Mouse (Mus musculus): Measurements from ENCODE around the gene Tdrd9.
"Not testable (repeated sequence)": the region's sequence is repeated elsewhere in the genome, so short reads cannot be mapped to it uniquely, and the experiment has no call there.

DNA sequence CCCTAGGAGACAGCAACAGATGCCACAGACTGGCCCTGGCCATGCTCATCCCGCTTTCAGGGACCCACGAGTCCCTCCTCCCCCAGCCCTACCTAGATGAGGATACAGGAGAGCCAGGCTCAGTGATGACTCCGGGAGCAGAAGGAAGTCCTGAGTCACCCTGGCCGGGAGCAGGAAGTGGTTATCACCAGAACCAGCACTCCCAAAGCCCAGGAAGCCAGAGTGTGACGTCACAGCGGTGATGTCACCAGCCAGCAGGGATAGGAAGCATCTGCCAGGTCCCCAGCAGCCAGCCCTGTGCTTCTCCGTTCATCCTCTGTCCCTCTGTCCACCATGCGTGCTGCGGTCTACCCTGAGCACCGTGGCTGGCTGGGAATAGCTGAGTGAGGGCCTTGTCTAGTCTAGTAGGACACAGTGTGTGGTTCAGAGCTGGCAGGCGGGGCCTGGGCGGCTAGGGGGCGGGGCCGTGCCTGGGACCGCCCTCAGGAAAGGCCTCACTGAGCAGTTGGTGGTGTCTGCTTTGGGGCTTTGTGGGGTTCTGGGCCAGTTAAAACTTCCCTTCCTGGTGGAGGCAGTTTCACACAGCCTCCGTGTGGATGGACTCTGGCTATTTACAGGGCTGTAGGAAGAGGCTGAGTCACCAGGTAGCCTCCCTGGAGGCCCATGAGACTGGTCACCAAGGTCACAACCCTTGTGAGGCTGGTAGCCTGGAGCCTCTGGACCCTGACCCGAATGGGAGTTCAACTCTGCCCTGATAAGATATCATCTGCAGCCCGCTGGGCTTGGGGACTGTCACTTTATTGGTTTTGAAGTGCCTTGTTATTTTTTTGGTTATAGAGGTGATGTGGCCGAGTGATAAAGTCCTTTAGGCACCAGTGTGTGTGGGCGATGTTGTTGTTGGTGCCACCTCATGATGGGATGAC lies 27.0 kb upstream of the Tdrd9 start:
- TF ChIP-seq POLR2A (IDR thresholded peaks at IDR 0.05; ENCODE audit: borderline replicate concordance, extremely low read depth, insufficient read depth, insufficient read length, poor library complexity, severe bottlenecking); CTCF (IDR thresholded peaks at IDR 0.05; ENCODE audit: borderline replicate concordance, extremely low read depth, insufficient read depth, insufficient read length): not testable (repeated sequence)

All from brain, embryonic 14.5 days (tissue).